Mouse (Mus musculus) right cerebral cortex, adult 18-20 months (tissue): ENCODE data around the gene Coq10a.
A peak's percentile ranks its signal among the peaks of the same experiment; 100 is the strongest.

ENCODE experiments used
- DNase-seq: peaks from one replicate; pipeline ENCODE4 v3.0.0; 2022; ENCODE audit warnings: mixed read lengths

Coq10a gene

DNA sequence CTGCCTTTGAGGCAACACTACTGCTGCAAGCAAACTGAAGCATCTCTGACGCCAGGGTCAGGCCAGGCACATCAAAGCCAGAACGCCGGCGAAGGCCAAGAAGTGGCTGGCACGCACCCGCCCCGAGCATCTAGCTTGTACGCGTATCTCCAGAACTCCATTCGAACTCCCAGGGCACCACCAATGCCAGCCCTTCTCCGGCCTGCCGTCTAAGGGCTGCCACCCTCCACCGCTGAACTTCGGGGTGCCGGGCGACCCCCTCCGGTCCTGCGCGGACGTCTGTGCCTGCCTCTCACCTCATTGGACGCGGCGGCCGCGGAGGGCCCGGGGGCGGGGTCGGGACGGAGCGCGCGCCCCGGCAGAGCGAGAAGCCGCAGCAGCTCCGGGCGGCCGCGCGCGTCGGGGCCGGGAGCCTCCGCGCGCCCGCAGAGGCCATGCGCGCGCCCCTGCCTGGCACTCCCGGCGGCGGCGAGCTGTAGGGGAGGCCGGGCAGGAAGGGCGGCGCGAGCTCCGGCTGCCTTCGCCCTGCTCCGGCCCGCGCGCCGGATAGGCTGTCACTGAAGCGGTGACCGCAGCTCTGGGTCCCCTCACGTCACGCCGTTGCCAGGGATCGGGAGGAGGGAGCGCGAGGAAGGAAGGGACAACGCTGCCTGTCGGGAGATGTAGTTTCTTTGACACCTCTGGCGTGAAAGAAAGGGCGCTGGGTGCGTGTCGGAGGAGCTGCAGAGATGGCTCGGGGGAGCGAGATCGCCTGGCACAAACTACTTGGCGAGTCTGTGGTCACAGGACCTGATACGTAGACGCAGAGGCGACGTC lies at the start of gene Coq10a:
Gene Coq10a, minus strand, starts transcription at position 596 of the 816 bp plus-strand sequence.
- peak; percentile 95 for DNase-seq

DNA sequence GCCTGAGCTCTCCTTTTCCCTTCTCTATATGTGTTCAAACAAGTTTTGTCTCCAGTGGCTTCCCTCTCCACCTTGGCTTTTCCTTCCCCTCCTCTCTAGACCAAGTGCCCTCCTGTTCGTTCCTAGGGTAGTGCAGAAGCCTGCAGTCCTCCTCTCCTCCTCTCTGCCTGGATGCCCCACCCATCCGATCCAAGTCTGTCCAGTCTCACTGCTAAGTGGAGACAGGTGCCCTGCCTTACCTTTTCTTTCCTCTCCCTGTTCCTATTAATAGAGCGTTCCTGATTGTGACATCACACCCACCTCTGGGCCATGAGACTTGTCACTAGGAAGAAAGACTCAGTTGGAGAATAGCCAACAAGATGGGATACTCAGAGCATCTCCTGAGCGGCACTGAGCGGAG lies 46.1 kb upstream of the Coq10a start:
- no peak for DNase-seq

DNA sequence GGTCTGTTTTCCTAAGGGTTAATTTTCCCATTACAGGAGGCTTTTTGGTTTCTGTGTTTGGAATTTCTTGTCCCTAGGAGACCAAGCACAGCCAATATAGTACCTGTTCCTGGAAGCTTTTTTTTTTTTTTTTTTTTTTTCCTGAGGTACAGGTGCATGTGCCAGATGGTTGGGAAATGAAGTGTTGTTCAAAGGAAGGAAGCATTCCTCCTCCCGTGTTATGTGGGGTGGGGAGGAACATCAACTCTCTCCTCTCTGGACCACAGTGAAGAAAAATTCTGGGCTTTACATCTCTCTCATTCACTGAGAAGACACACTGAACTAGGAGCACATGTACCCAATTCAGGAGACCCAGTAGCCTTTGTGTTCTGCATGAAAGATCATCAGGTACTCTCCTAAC lies 44.3 kb upstream of the Coq10a start:
- no peak for DNase-seq

DNA sequence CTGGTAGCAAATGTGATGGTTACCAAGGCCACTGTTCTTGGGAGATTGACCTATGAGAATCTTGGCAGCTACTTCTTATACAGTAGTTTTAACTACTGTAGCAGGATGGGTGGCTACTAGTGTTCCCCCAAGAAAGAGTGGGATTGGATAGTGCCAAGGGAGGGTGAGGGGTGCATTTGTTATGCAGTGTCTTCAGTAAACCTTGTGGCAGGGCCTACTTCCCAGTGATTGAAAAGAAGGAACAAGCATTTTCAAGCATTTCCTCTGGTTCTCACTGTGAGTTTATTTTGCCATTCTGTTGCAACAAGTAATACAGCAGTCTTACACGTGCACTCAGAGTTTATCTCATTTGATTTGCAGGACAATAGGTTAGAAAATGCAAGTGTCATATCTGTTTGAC lies 43.8 kb upstream of the Coq10a start:
- DNase-seq, result no peak

DNA sequence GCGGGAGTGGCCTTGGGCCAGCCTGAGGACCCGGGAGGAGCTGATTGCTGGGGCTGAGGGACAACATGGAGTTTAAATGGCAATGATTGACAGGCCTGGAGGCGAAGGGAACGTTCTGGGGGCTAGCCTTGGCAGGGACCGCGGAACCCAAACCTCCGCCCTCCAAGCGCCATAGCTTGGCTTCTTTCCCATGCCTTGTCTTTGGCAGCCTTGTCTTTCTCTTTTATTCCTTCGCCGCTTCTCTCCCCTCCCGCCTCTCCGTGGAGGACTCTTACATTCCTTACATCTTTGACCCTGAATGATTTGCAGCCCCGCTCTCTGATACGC lies 43.2 kb upstream of the Coq10a start:
- DNase-seq, result no peak

DNA sequence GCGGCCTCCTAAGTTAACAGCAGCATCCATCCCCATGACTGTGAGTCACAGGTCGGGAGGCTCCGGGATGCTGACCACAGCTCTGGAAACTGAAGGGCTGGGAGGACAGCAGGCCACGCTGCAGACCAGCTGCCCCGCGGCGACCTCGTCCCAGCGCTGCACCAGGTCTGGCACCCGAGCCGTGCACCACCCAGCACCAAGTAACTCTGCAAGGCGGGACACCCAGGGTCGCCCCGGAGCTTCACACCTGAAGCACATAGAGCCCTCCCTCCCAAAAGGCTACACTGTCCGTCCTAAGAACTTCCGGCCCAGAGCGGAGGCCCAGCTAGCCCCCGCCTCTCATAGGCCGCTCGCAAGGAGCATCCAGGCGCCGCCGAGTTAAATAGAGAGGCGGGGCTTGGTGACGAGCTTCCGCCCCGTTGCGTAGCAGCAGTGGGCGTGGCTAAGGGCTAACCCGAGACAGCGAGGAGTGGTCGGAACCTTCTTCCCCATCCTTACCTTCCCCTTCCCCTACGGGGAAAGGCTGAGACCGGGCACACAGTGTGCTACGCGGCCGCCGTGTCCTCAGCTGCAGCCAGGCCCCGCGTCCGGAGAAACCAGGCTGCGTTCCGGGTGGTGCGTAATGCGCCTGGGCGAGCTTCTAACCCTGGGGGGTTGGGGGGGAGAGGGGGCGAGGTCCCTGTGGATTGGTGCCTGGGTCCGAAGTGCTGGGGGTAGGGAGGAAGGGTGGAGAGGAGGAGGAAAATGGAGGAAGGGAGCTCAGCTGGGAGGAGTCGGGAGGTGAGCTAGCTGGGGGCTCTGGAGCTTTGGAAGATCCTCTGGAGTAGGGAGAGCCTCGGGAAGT lies 42.6 kb upstream of the Coq10a start, which contains the start of the genes Nabp2 and Rnf41:
Gene Nabp2, minus strand, starts transcription at position 282 of the 844 bp plus-strand sequence.
Gene Rnf41, plus strand, starts transcription at position 447 of the 844 bp plus-strand sequence.
- DNase-seq, result peak; percentile 96

GRCm38 (mm10) chr10:128410560-128410845 lies 41.7 kb upstream of the Coq10a start:
- DNase-seq, result no peak

- DNase-seq, result peak; percentile 98
Measured at GRCm38 (mm10) chr10:128409692-128410559, 41.1 kb upstream of the Coq10a start.

DNA sequence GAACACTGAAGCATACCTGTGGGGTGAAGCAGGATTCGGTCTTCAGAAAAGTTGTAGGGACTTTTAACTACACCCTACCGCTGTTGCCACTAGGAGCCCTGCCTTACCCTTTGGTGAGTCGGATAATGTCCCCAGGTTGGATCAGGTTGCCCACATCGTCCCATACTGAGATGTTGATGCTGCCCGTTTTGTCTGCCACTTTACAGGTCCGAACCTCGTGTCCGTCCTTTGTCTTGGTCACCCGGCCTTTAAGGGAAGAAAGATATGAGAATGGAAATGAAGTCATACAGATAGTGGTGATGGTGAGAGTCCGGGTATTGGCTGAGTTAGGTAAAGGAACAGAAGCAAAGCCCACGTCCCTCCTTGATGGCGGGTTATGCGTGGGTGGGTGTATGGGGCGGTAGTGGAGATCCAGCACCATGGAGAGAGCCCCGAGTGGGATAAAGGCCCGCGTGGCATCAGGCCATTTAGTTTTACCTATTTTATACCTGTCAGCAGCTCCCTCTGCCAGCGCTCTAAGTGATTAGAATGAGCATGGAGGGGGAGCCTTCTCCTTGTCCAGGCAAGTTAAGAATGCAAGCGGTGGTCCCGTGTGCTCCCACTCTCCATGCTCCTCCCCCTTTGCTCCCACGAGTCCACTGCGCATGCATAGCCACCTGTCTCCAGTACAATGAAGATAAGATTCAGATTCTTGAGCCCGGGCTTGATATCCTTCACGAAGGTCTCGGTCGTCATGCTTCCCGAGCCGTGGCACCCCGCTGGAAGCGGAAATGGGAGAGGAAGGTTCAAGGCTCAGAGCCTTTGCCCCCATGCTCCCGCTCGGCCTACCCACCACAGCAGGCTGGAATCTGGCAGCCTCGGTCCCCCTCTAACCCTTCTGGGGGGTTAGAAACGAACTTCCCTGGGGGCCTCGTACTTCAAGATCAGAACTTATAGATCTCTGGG lies 40.1 kb upstream of the Coq10a start:
- peak; percentile 47 for DNase-seq

DNA sequence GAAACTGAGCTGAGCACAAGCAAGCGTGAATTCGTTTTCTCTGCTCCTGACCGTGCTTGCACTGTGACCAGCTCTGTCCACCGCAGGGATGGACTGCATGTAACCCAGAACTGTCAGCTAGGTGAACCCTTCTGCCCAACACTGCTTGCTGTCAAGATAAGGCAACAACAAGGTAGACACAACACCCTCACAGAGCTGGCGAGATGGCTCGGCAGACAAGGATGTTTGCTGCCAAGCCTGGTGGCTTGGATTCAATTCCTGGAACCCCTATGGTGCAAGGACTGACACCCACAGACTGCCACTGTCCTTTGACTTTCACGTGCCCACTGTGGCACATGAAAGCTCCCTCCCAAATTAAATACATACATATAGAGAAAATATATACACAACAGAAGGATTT lies 35.1 kb upstream of the Coq10a start:
- DNase-seq, result no peak

GRCm38 (mm10) chr10:128401638-128402037 lies 32.8 kb upstream of the Coq10a start:
- DNase-seq, result no peak

- DNase-seq, result no peak
Measured at GRCm38 (mm10) chr10:128401056-128401455, 32.3 kb upstream of the Coq10a start, which contains the start of gene Slc39a5. Gene Slc39a5, minus strand, starts transcription at chr10:128401229.

DNA sequence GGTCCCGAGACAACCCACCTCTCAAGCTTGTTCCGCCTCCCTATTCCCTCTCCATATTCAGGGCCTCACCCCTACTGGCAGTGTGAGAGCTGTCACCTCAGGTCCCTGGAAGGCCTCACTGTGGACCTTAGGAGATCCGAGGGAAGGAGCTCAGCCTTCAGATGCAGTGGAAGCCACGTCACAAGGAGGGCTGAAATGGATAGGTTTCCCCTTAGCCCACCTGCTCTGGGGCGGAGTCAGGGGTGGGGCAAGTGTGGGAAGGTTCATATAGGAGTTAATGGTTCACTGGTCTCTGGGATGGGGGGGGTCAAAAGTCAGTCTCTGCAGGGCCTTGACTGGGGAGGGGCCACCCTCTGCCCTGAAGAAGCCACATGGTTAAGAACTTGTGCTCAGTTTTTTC lies 31.5 kb upstream of the Coq10a start:
- no peak for DNase-seq

DNA sequence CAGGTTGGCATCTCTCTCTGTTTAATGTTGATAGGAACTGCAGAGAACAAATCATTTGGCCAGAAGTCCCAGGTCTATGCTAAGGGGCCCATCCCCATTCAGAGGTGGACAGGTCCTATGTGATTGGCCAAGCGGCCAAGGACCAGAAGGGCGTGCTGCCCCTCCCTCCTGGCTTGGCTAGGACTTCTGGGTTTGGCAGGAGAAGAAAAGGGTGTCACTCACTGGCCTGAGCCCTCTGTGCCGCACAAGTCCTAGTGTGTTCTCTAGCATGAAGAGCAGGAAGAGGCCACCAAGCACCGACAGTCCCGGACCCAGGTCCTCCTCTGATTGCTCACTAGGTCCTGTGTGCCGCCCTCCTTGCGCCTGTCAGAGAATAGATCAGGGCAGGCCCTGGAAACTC lies 28.7 kb upstream of the Coq10a start:
- no peak for DNase-seq

- no peak for DNase-seq
Measured at GRCm38 (mm10) chr10:128396716-128397264, 28.0 kb upstream of the Coq10a start.

- no peak for DNase-seq
Measured at GRCm38 (mm10) chr10:128396017-128396673, 27.3 kb upstream of the Coq10a start.

DNA sequence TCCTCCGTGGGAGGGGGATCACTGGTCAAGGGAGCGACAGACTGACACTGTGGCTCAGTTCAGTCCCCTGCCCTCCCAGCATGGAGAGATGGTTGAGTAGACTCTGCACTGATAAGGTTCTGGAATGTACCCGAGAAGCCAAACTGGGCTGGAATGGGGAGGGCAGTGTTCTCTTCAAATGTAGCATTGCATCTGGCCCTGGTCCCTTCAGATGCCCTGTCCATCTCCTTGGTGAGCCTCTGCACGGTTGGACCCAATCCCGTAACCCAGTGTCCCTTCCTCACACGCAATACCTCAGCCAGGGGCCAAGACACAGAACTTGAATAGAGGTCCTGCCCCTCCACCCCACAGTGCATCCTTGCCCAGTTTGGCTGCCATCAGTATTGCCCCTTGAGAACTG lies 23.1 kb upstream of the Coq10a start:
- DNase-seq, result no peak

DNA sequence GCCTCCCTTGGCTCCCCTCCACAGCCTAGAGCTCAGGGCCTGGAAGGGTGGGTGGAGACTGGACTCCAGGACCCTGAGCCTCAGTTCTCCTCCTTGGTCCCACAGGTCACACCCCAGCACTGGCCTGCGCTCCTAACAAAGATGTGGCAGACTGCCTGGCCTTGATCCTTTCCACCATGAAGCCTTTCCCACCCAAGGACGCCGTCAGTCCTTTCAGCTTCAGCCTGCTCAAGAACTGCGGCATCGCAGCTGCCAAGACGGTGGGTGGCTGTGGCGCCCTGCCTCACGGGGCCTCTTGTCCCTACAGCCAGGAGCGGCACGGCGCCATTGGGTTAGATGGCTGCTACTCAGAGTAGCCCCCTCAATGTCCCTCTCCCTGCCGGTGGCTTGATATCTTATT lies 21.6 kb upstream of the Coq10a start:
- no peak for DNase-seq

- no peak for DNase-seq
Measured at GRCm38 (mm10) chr10:128389570-128389969, 20.8 kb upstream of the Coq10a start.

GRCm38 (mm10) chr10:128388941-128389340 lies 20.1 kb upstream of the Coq10a start:
- DNase-seq, result no peak

- DNase-seq, result no peak
Measured at GRCm38 (mm10) chr10:128385902-128386301, 17.1 kb upstream of the Coq10a start.
